Mouse (Mus musculus) liver, embryonic 11.5 days (tissue): ENCODE measurements around the gene Dhx32. TPM values are rescaled to one million over a fixed set of nuclear protein-coding genes. Genes with fewer than 3 reads are reported as not detected.

Source experiments
- ATAC-seq: fragments of 200-750 bp; cut with Nextera tagmentation; replicated peaks from 2 replicates; pipeline ENCODE4 v1.8.0; 2017; ENCODE audit warnings: moderate number of reproducible peaks, mild to moderate bottlenecking, moderate TSS enrichment, moderate library complexity; ENCODE audit not compliant: low FRiP score
- DNase-seq: peaks from one replicate; pipeline ENCODE4 v3.0.0-alpha.2; 2017; ENCODE audit warnings: low spot score
- H3K27ac ChIP-seq: fragments of 300-500 bp; sonication (generic); 2 replicates; pipeline ENCODE4 v1.5.1; 2014; ENCODE audit warnings: mild to moderate bottlenecking, low read depth, low read length, control low read depth
- H3K27me3 ChIP-seq: fragments of 300-500 bp; sonication (generic); replicated peaks from 2 replicates; pipeline ENCODE4 v1.6.1; 2014; ENCODE audit warnings: low read length, mixed read lengths; ENCODE audit not compliant: control insufficient read depth, insufficient read depth
- H3K36me3 ChIP-seq: fragments of 300-500 bp; sonication (generic); 2 replicates; pipeline ENCODE4 v1.6.1; 2014; ENCODE audit warnings: mild to moderate bottlenecking, low read length, moderate library complexity, mixed read lengths; ENCODE audit not compliant: control insufficient read depth, insufficient read depth
- H3K4me1 ChIP-seq: fragments of 300-500 bp; sonication (generic); replicated peaks from 2 replicates; pipeline ENCODE4 v1.6.1; 2014; ENCODE audit warnings: low read length, mixed read lengths; ENCODE audit not compliant: control insufficient read depth, insufficient read depth
- H3K4me2 ChIP-seq: fragments of 300-500 bp; sonication (generic); 2 replicates; pipeline ENCODE4 v1.6.1; 2014; ENCODE audit warnings: mild to moderate bottlenecking, control low read depth, moderate library complexity
- H3K4me3 ChIP-seq: fragments of 300-500 bp; sonication (generic); 2 replicates; pipeline ENCODE4 v1.5.1; 2014; ENCODE audit warnings: low read depth, low read length, control low read depth
- H3K9ac ChIP-seq: fragments of 300-500 bp; sonication (generic); 2 replicates; pipeline ENCODE4 v1.6.1; 2014; ENCODE audit warnings: low read depth, low read length, control low read depth
- H3K9me3 ChIP-seq: fragments of 300-500 bp; sonication (generic); 2 replicates; pipeline ENCODE4 v1.6.1; 2016; ENCODE audit warnings: low read length, inconsistent platforms, mixed read lengths; ENCODE audit not compliant: control insufficient read depth
- whole genome bisulfite sequencing: fragments of 180-500 bp; shearing (Covaris S2); extraction: QIAGEN DNeasy Blood & Tissue Kit; methylation state at CpG from one replicate; pipeline ENCODE4 v1.1.7; 2014; 5-methylcytosine and 5-hydroxymethylcytosine counted together
- polyA plus RNA-seq: library from polyadenylated mRNA; unstranded; fragments of >200 nt; fragmentation: Nextera tagmentation; extraction: Ambion mirVana; gene quantifications from 2 replicates; pipeline ENCODE4 v1.2.1, GENCODE M21; 2014

Dhx32 gene
- polyA plus RNA-seq, 1 experiment from 2014 or later: 22.6 TPM

GRCm38 (mm10) chr7:133799928-133800327 lies 17.4 kb upstream of the Dhx32 start:
- no peak overlapping the region for H3K4me3 ChIP-seq
- no peak for DNase-seq
- no peak overlapping the region for H3K27ac ChIP-seq
- H3K4me2 ChIP-seq: no peak overlapping the region
- H3K27me3 ChIP-seq: no peaks in the 10 kb centered on the region
- H3K9me3 ChIP-seq: no peaks in the 10 kb centered on the region
- no peaks in the 10 kb centered on the region for H3K4me1 ChIP-seq
- no peak for ATAC-seq
- no peaks in the 10 kb centered on the region for H3K36me3 ChIP-seq
- no peak overlapping the region for H3K9ac ChIP-seq
- WGBS: 71% methylated on average over 5 of the region's 5 CpGs

- ATAC-seq: no peak
- H3K4me1 ChIP-seq: no peaks in the 10 kb centered on the region
- H3K9me3 ChIP-seq: no peaks in the 10 kb centered on the region
- H3K9ac ChIP-seq: no peak overlapping the region
- no peak overlapping the region for H3K4me3 ChIP-seq
- no peak overlapping the region for H3K27ac ChIP-seq
- no peaks in the 10 kb centered on the region for H3K27me3 ChIP-seq
- 87% methylated on average over 2 of the region's 2 CpGs for WGBS
- H3K4me2 ChIP-seq: no peak overlapping the region
- DNase-seq: no peak
- no peaks in the 10 kb centered on the region for H3K36me3 ChIP-seq
Observed at GRCm38 (mm10) chr7:133794720-133795119, 12.2 kb upstream of the Dhx32 start.

- ATAC-seq: no peak
- no peak for DNase-seq
- no peaks in the 10 kb centered on the region for H3K27me3 ChIP-seq
- no peaks in the 10 kb centered on the region for H3K9me3 ChIP-seq
- H3K4me1 ChIP-seq: no peaks in the 10 kb centered on the region
- no peak overlapping the region for H3K9ac ChIP-seq
- H3K36me3 ChIP-seq: no peaks in the 10 kb centered on the region
- no peak overlapping the region for H3K4me3 ChIP-seq
- no peak overlapping the region for H3K4me2 ChIP-seq
- 67% methylated on average over 10 of the region's 10 CpGs for WGBS
- H3K27ac ChIP-seq: no peak overlapping the region
Observed at GRCm38 (mm10) chr7:133793248-133794131, 11.0 kb upstream of the Dhx32 start.

- Histone ChIP-seq H3K27ac (no peak overlapping the region), H3K4me2 (no peak overlapping the region), H3K4me3 (no peak overlapping the region), H3K4me1 (no peaks in the 10 kb centered on the region), H3K36me3 (no peaks in the 10 kb centered on the region), H3K9me3 (no peaks in the 10 kb centered on the region), H3K27me3 (no peaks in the 10 kb centered on the region), H3K9ac (0 out of 2 replicates have a peak overlapping the region, but pooled peaks have one; percentile 6)
- DNase-seq (no peak), ATAC-seq (no peak)
- 24% methylated on average over 1 of the region's 1 CpGs for WGBS
Observed at GRCm38 (mm10) chr7:133792771-133793170, 10.2 kb upstream of the Dhx32 start.

- H3K4me3 ChIP-seq: no peak overlapping the region
- no peak for DNase-seq
- no peaks in the 10 kb centered on the region for H3K4me1 ChIP-seq
- H3K27me3 ChIP-seq: no peaks in the 10 kb centered on the region
- WGBS: 79% methylated on average over 4 of the region's 4 CpGs
- no peak for ATAC-seq
- no peaks in the 10 kb centered on the region for H3K9me3 ChIP-seq
- no peak overlapping the region for H3K4me2 ChIP-seq
- H3K27ac ChIP-seq: no peak overlapping the region
- no peaks in the 10 kb centered on the region for H3K36me3 ChIP-seq
- no peak overlapping the region for H3K9ac ChIP-seq
Observed at GRCm38 (mm10) chr7:133790608-133791229, 8.2 kb upstream of the Dhx32 start.

GRCm38 (mm10) chr7:133790171-133790570 lies 7.6 kb upstream of the Dhx32 start:
- DNase-seq (no peak), ATAC-seq (no peak)
- no peaks in the 10 kb centered on the region for H3K36me3 ChIP-seq
- no peaks in the 10 kb centered on the region for H3K9me3 ChIP-seq
- H3K4me3 ChIP-seq: no peak overlapping the region
- H3K9ac ChIP-seq: no peak overlapping the region
- WGBS: 83% methylated on average over 4 of the region's 4 CpGs
- no peak overlapping the region for H3K27ac ChIP-seq
- H3K27me3 ChIP-seq: no peaks in the 10 kb centered on the region
- H3K4me1 ChIP-seq: no peaks in the 10 kb centered on the region
- no peak overlapping the region for H3K4me2 ChIP-seq

GRCm38 (mm10) chr7:133788147-133788546 lies 5.6 kb upstream of the Dhx32 start:
- Histone ChIP-seq H3K4me3 (no peak overlapping the region), H3K4me2 (no peak overlapping the region), H3K9me3 (no peaks in the 10 kb centered on the region), H3K4me1 (no peaks in the 10 kb centered on the region), H3K27ac (no peak overlapping the region), H3K9ac (no peak overlapping the region), H3K36me3 (no peaks in the 10 kb centered on the region), H3K27me3 (no peaks in the 10 kb centered on the region)
- no peak for ATAC-seq
- no peak for DNase-seq
- 65% methylated on average over 3 of the region's 3 CpGs for WGBS

- ATAC-seq: no peak
- 67% methylated on average over 6 of the region's 6 CpGs for WGBS
Observed at GRCm38 (mm10) chr7:133787571-133787970, 5.0 kb upstream of the Dhx32 start.

GRCm38 (mm10) chr7:133781991-133782390 lies 535 bp downstream of the Dhx32 start:
- DNase-seq: no peak
- H3K4me3 ChIP-seq: no peak overlapping the region
- ATAC-seq: no peak

More at GRCm38 (mm10) chr7:133787571-133787970, 5.0 kb upstream of the Dhx32 start:
- no peaks in the 10 kb centered on the region for H3K36me3 ChIP-seq
- H3K4me3 ChIP-seq: no peak overlapping the region
- no peaks in the 10 kb centered on the region for H3K9me3 ChIP-seq
- H3K27ac ChIP-seq: no peak overlapping the region
- H3K4me1 ChIP-seq: no peaks in the 10 kb centered on the region
- no peak for DNase-seq
- H3K9ac ChIP-seq: no peak overlapping the region
- H3K27me3 ChIP-seq: no peaks in the 10 kb centered on the region
- no peak overlapping the region for H3K4me2 ChIP-seq

More at GRCm38 (mm10) chr7:133781991-133782390, 535 bp downstream of the Dhx32 start:
- Histone ChIP-seq H3K36me3 (no peaks in the 10 kb centered on the region), H3K9ac (no peak overlapping the region), H3K27ac (no peak overlapping the region), H3K4me1 (no peaks in the 10 kb centered on the region), H3K4me2 (no peak overlapping the region), H3K27me3 (no peaks in the 10 kb centered on the region), H3K9me3 (no peaks in the 10 kb centered on the region)
- 73% methylated on average over 6 of the region's 6 CpGs for WGBS
